Mouse (Mus musculus) urinary bladder, adult 18-20 months (tissue): ENCODE data around the gene Aff3.

Experiments
- DNase-seq, 2 experiments: peaks; one replicate each; pipeline ENCODE4 v3.0.0; 2022; ENCODE audit warnings: low spot score in 2 of 2, mixed read lengths in 2 of 2

The Aff3 gene

GRCm38 (mm10) chr1:38657606-38658005 lies 7.1 kb downstream of the Aff3 start:
- DNase-seq: no peak

GRCm38 (mm10) chr1:38654981-38655540 lies 9.7 kb downstream of the Aff3 start:
- no peak for DNase-seq

GRCm38 (mm10) chr1:38650031-38650430 lies 14.7 kb downstream of the Aff3 start:
- DNase-seq: no peak

- no peak for DNase-seq
Measured at GRCm38 (mm10) chr1:38649174-38649573, 15.6 kb downstream of the Aff3 start.

- no peak for DNase-seq
Measured at GRCm38 (mm10) chr1:38642288-38642687, 22.5 kb downstream of the Aff3 start.

GRCm38 (mm10) chr1:38639669-38640068 lies 25.1 kb downstream of the Aff3 start:
- no peak for DNase-seq

GRCm38 (mm10) chr1:38635596-38635995 lies 29.2 kb downstream of the Aff3 start:
- DNase-seq: no peak

GRCm38 (mm10) chr1:38634081-38634480 lies 30.7 kb downstream of the Aff3 start:
- DNase-seq: no peak

- DNase-seq: no peak
Measured at GRCm38 (mm10) chr1:38632461-38633180, 32.1 kb downstream of the Aff3 start.

GRCm38 (mm10) chr1:38631501-38632279 lies 33.1 kb downstream of the Aff3 start:
- DNase-seq: no peak

- peak; percentile 6 to 56 for DNase-seq
Measured at GRCm38 (mm10) chr1:38628901-38629585, 35.7 kb downstream of the Aff3 start.

GRCm38 (mm10) chr1:38628426-38628825 lies 36.3 kb downstream of the Aff3 start:
- no peak for DNase-seq

- peak; percentile 6 to 17 for DNase-seq
Measured at GRCm38 (mm10) chr1:38627683-38628361, 36.9 kb downstream of the Aff3 start.

GRCm38 (mm10) chr1:38626739-38627661 lies 37.8 kb downstream of the Aff3 start:
- peak; percentile 20 to 40 for DNase-seq

- peak in 1 of 2 experiments; percentile 11 for DNase-seq
Measured at GRCm38 (mm10) chr1:38626388-38626738, 38.4 kb downstream of the Aff3 start.

- no peak for DNase-seq
Measured at GRCm38 (mm10) chr1:38621840-38622239, 42.9 kb downstream of the Aff3 start.

- DNase-seq: no peak
Measured at GRCm38 (mm10) chr1:38620401-38620800, 44.4 kb downstream of the Aff3 start.

- no peak for DNase-seq
Measured at GRCm38 (mm10) chr1:38606741-38607140, 58.0 kb downstream of the Aff3 start.

- no peak for DNase-seq
Measured at GRCm38 (mm10) chr1:38605426-38605825, 59.3 kb downstream of the Aff3 start.

- no peak for DNase-seq
Measured at GRCm38 (mm10) chr1:38604611-38605010, 60.1 kb downstream of the Aff3 start.
